Mouse (Mus musculus) frontal cortex, postnatal 25 days (tissue): ENCODE measurements around the gene Hist1h2bk.
"Not testable (repeated sequence)": the region's sequence is repeated elsewhere in the genome, so short reads cannot be mapped to it uniquely, and the experiment has no call there.

Experiments
- DNase-seq, 2 experiments: peaks; one replicate each; pipeline ENCODE4 v3.0.0; 2022; ENCODE audit warnings: low spot score in 2 of 2

Hist1h2bk gene

DNA sequence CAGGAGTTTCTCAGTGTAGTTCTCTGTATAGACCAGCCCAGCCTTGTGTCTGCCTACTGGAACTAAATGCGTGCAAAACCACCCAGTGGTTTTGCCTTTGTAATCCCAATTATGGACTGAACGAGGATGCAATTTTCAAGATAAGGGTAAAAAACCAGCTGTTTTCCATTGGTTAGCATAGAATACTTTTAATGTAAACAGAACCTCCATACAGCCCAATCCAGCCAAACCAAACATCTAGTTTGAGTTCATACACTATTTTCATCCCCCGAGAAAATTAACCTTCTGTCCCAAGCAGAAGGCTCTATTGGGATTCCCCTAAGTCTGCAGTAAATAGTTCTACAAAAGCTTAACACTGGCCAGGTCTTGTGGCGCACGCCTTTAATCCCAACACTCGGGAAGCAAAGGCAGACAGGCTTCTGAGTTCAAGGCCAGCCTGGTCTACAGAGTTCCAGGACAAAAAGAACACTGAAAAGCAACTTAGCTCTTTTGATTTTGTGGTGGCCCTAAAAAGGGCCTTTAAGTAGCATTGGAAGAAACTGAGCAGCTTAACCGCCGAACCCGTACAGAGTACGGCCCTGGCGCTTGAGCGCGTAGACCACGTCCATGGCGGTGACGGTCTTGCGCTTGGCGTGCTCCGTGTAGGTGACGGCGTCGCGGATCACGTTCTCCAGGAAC, 4.9 kb downstream of the Hist1h2bk start:
- DNase-seq = no peak

DNA sequence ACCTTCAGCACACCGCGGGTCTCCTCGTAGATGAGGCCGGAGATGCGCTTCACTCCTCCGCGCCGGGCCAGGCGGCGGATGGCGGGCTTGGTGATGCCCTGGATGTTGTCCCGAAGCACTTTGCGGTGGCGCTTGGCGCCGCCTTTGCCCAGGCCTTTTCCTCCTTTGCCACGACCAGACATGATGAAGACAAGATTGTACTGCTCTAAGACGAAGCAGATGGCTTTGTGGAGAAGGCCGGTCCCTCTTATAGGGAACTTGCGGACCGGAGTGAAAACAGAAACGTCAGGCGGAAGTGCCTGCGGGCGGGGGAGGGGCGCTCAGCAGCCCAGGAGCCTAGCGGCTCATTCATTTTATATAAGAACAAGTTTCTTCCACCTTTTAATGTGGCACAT, 5.5 kb downstream of the Hist1h2bk start, which contains the start of gene Hist1h4i:
TSS of gene Hist1h4i (minus strand) at position 221 of the 395 bp plus-strand sequence.
- peak; percentile 99 for DNase-seq

DNA sequence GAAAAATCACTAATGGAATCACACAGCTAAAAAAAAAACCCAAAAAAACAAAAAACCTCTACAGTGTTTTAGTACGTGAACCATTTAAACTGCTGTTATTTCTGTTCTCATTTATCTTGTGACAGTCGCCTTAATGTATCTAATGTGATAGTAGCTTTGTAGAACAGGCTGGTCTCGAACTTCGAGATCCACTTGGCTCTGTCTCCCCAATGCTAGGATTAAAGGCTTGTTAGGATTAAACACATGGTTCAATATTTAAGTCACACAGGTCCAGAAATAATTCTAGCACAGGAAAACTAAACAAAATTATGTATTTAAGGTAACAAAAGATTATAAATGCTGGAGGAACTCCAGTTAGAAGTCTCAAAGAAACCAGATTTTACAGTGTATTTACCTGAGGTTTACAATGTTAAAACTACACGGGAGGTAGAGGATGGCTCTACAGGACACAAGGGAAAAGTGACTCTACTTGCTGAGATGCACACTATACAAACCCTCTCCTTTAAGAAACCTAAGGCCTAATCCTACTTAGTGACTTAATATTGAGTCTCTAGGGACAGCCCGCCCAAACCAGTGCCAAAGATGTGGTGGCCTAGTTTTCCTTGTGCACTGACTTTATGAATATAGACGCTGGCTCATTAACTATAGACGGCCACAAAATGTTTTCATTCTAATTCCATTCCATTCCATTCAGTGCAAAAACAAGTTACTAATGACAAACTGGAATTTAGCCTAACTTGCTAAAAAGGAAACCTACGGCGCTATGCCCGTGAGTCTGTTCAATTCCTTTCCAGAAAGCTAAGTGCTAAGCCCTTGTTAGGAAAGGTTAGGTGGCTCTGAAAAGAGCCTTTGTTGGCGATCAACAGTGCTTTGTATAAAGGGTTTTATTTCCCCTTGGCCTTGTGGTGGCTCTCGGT, 6.2 kb downstream of the Hist1h2bk start:
- no peak for DNase-seq

DNA sequence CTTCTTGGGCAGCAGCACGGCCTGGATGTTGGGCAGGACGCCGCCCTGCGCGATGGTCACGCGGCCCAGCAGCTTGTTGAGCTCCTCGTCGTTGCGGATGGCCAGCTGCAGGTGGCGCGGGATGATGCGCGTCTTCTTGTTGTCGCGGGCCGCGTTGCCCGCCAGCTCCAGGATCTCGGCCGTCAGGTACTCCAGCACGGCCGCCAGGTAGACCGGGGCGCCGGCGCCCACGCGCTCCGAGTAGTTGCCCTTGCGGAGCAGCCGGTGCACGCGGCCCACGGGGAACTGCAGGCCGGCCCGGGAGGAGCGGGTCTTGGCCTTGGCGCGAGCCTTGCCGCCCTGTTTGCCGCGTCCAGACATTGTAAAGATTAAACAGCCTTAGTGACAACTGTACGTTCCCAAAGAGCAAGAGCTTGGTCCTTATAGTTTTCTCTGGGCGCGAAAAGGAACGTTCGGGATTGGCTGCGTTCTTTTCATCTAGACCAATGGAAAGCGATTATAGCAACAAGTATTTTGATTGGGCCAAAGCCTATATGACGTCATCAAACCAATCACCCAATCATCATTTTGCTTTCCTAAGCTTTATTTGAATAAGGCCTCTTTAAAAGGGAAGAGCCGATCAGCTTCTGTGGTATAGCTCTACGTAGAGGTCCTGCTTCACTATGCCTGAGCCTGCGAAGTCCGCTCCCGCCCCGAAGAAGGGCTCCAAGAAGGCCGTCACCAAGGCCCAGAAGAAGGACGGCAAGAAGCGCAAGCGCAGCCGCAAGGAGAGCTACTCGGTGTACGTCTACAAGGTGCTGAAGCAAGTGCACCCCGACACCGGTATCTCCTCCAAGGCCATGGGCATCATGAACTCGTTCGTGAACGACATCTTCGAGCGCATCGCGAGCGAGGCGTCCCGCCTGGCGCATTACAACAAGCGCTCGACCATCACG, 7.2 kb downstream of the Hist1h2bk start, which contains the start of the genes Hist1h2ag and Hist1h2bj:
TSS of gene Hist1h2ag (minus strand) at position 377 of the 935 bp plus-strand sequence.
TSS of gene Hist1h2bj (plus strand) at position 647 of the 935 bp plus-strand sequence.
- peak; percentile 68 to 84 for DNase-seq

DNA sequence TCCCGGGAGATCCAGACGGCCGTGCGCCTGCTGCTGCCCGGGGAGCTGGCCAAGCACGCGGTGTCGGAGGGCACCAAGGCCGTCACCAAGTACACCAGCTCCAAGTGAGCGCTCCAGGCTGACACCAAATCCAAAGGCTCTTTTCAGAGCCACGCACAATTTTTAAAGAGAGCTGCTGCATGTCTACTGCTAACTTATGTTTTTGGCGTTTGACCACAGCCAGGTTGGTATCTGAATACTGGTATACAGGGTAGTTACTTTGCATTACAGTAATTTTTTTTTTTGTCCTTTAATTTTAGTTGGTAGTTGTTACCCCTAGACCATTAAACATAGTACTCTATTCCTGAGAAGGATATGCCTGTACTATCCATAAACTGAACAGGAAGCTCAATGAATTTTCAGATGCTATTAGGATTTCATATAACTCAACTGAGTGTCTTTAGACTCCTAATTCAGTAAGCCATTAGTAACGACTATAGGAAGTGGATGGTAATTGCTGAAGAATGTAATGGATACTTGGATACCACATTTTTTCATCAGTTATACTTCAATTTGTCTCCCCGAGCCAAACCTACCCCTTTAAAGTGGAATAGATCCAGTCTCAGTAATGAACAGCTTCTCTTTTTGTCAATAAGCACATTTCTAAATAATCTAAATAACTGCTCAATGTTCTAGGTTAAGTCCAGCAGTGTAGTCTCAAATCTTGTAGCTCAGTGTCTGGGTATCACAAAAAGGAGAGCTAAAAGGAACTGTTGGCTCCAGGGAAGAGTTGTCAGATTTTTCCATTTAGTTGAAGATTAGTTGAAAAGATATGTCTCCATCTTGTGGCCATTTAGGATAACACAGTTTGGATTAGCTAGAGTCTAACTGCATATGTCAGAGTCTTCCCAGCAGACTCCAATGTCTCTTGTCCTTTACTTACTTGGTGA, 8.1 kb downstream of the Hist1h2bk start:
- DNase-seq = no peak

DNA sequence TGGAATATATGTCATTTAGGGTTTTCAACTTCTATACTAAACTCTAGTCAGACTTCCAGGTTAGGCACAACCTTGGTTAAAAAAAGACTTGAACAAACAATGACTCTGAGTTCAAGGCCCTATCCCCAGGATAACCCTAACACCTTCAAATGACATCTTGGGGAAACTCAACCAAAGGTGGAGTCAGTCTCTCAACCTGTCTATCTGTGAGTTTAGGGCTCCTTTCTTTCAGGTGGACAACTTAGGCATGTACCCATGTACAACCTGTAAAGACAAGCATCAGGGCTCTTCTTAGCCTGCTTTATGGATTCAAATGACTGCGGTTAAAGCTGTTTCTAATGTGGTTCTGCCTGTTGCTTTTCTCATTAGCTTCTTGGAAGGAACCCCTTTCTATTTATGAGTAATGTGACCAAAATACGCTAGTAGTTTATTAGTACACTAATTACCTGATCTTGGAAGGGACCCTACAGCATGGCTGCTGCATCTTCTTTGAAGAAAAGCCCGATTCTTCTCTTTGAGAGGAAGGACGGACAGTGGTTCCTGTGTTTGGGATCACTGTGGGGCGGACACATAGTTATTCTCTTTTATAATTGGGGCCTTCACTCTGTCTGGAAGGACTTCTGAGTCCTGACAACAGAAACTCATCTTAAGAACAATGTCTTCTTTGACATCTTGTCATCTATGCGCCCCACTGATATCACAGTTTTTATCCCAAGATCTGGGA, 8.9 kb downstream of the Hist1h2bk start:
- no peak for DNase-seq

DNA sequence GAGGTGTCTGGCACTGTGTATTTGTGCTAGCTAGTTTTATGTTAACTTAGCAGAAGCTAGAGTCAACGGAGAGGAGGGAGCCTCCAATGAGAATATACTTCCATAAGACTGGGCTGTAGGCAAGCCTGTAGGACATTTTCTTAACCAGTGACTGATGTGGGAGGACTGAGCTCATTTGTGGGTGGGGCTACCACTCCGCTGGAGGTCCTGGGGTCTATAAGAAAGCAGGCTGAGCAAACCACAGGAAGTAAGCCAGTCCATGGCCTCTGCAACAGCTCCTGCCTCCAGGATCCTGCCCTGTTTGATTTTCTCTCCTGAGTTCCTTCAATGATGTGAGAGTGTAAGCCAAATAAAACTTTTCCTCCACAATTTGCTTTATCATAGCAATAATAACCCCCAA, 9.6 kb downstream of the Hist1h2bk start:
- DNase-seq = no peak

DNA sequence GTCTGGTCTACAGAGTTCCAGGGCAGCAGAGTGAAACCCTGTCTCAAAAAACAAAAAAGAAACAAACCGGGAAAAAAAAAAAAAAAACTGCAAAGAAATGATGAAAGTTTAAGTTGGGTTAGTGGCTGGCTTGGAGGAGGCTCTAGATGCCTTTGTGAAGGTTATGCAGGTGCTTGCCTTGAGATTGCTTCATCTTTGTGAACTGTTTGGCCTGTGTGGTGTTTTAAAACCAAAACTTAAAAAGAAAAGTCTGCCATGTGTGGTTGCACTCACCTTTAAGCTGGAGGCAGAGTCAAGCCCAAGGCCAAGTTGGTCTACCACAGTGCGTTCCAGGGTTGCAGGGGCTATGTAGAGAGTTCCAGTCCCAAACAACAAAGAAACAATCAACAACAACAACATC, 13.4 kb downstream of the Hist1h2bk start:
- no peak for DNase-seq

DNA sequence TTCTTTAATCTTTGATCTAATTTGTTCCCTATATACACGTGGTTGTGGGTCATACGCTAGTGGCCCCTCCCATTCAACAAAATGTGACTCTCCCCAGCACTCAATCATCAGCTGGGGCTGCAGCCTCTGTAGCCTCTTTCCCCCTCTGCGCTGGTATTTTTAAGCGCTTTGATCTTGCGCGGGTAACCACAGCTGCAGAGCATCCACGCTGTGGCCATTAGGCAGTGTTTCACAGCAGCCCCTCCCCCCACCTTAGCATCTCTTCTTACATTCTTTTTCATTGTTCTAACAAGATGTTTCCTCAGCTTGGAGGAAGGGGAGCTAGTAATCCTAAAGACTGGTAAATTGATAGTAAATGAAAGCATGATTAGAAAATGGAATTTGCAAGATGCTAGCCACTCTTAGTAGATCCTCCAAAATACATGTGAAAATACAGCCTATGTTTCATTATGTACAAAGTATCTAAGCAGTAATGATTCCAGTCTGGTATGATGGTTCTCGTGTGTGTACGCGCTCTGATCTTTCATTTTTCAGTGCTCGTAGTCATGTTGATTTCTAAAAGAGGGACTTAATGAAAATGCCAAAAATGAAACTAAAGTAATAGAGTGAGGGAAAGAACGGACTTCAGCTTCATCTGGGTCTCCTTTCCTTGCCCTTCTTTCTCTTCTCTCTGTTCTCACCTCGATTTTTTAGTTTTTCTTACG, 14.2 kb downstream of the Hist1h2bk start:
- DNase-seq = no peak

DNA sequence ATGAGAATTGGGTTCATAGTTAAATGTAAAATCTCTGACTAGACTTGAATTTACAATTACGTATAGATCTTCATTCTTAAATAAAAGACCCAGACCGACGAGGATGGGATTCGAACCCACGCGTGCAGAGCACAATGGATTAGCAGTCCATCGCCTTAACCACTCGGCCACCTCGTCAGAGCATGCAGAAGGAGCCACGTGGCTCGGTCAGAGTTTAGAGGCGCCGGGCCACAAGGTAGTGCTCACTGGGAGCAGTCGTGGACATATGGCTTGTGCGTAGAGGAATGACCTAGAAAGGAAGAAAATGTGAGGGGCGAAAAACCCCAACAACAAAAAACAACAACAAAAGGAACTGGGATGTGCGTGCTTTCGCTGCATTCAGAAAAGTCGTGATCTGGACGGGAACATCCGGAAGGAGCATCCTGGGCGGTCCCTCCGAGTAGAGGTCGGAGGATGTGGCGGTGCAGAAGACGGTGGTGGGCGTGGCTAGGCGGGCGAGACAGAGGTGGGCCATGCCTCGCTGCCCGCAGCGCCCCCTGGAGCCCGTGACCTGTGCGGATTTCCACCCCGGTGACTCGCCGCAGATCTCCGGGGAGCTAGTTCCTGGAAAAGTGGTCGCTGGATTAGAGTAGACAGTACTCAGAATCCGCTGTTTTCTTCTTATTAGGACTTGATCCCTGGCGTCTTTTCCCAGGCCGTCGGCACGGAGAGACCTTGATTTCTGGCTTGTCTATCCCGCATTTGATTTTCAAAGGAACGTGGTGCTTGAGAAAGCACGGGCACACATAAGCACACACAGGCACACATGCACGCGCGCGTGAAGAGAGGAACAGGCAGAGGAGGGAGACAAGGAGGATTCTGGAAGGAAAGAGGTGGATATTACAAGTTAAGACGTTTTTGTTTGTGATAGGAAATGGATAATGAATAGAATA, 15.2 kb downstream of the Hist1h2bk start:
- peak; percentile 89 to 90 for DNase-seq

DNA sequence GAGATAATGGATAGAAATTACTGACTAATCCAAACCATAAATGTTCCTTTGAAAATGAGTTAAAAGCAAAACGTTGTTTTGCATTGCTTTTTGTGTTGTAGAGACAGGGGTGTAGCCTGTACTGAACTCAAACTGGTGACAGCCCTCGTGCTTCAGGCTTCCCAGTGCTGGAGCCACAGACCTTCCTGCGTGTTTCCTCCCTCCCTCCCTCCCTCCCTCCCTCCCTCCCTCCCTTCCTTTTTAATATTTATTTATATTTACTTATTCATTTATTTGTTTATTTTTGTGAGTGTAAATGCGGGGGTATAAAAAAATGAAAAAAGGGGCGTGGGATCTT, 15.8 kb downstream of the Hist1h2bk start:
- DNase-seq = no peak

DNA sequence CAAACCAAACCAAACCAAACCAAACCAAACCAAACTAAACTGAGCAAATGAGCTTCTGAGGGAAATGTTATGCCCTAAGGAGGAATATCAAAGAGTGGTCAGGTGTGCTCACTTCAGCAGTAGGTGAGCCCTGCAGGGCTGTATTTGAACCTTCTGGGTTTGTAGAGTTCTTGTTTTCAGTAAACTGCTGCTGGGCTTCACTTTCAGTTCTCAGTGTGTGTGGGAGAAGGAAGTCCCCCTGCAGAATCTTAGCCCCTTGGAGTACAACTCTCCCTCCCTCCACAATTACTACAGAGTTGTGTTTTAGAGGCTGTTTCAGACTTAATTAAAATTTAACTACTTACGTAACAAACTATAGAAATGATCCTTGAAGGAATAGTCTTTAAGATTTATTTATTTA, 18.1 kb downstream of the Hist1h2bk start:
- no peak for DNase-seq

DNA sequence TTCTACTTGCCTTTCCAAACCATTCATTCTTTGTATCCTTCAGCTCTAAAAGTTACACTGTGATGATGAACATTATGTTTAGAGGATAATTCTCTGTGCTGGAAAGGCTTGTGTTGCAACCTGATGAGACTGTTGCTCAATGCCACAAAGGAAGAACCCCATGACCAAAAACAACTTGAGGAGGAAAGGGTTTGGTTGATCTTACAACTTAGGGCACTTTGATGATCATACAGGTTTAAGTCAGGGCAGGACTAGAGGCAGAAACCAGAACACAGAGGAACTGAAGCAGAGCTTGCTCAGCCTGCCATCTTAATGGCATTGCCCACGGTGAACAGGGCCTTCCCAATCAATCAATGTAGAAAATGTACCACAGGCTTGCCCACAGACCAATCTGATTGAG, 25.8 kb downstream of the Hist1h2bk start:
- DNase-seq = no peak

DNA sequence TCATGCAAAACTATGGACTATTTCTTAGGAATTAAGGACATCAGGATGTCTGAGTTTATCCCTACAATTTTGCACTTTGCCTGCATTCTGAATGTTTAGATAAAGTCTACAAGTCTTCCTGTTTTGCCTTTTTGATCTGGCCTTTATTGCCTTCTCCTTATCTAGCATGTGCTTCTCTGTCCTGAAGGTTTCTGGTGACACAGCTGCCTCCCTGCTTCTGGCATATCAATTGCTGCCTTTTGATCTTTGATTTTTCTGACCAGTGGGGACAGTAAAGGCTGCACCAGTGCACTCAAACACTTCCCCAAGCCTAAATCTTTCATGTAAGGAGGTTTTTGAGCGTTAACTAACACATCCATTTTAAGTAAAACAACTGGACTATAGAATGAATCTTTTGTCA, 27.8 kb downstream of the Hist1h2bk start:
- DNase-seq = no peak

DNA sequence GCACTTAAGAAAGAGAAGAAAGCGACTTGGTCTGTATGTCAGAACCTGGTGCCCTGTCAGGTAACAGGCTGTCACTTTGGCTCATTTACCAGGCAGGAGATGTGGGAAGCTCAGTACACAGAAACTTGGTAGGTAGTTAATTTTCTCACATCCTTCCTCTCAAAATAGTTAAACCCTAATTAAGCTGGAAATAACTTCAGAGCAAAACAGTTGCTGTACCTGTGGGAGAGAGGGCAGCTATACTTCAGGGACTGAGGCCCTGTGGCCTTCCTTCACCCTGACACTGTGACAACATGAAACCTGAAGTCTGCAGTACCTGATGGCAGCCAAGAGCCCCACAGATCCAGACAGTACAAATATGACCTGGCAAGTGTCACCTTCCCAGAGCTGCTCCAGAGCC, 48.5 kb downstream of the Hist1h2bk start, which contains the start of gene Vmn1r188:
TSS of gene Vmn1r188 (plus strand) at position 301 of the 400 bp plus-strand sequence.
- not testable (repeated sequence) for DNase-seq
